Mouse (Mus musculus) thymus, postnatal 36 days (tissue): Measurements from ENCODE around the gene Ran.

Experiments
- DNase-seq, 2 experiments: peaks; one replicate each; pipeline ENCODE4 v3.0.0; 2022; ENCODE audit warnings: mixed read lengths in 2 of 2

Ran gene

GRCm38 (mm10) chr5:129065301-129065700 is 45.4 kb downstream of the Ran start:
- no peak for DNase-seq

DNA sequence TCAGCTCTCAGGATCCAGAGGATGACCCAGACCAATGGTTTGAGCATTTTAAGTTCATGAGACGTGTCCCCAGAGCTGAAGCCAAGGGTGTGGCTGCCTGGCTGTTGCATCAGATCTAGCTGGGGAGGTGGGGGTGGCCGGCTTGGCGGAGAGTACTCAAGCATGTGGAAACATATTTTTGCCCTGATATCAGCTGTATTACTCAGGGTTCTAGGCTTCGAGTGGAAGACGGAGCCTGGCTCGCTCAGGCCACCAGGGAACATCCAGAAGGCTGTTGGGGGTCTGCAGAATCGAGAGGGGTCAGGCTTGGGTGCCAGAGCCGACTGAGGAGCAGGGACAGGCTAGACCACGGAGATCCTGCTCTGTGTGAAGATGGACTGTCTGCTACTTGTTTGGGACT is 46.1 kb downstream of the Ran start:
- DNase-seq = no peak

- DNase-seq = no peak
These were observed 46.8 kb downstream of the Ran start for GRCm38 (mm10) chr5:129066541-129067230.

DNA sequence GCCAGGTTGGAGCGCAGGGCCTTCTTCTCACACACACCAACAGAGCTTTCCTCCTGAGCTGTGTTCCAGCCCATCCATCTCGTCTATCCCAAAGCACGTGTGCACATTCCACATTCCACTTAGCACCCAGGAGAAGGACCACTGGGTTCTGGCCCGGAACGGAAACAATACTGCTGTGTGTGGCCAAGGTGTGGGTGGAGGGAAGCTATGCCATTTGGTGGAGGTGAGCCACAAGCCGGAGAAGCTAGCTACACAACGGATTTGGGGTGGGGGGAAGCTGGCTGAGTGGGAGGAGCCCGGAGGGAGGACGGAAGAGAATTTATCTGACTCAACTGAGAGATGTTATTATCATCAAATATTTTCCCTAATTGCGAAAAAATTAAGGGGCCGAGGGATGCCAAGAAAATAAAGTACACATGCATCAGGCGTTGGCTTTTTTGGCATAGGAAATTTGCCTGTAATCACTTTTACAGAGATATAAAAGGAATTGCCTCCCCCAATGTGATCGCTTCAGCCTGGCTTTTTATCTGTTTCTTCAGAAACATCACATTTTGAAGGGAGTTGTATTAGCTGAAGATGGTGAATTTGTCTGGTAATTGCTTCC is 47.5 kb downstream of the Ran start:
- DNase-seq = no peak

GRCm38 (mm10) chr5:129071761-129072280 is 52.0 kb downstream of the Ran start:
- no peak for DNase-seq

GRCm38 (mm10) chr5:129073404-129073803 is 53.5 kb downstream of the Ran start:
- DNase-seq = no peak
